Mouse (Mus musculus) heart, adult 2 months (tissue): ENCODE measurements around the gene Tmem207.
"Not testable (repeated sequence)": the region's sequence is repeated elsewhere in the genome, so short reads cannot be mapped to it uniquely, and the experiment has no call there.

Experiments
- CTCF ChIP-seq: fragments of 200-600 bp; IDR thresholded peaks from 2 replicates; pipeline ENCODE4 v1.8.1; 2022; ENCODE audit warnings: antibody characterized with exemption, mild to moderate bottlenecking, moderate library complexity
- EP300 ChIP-seq: fragments of 200-500 bp; IDR thresholded peaks from 2 replicates; pipeline ENCODE4 v1.6.1; 2011; ENCODE audit warnings: low read depth, low read length, control low read depth; ENCODE audit not compliant: insufficient read depth
- POLR2A ChIP-seq: fragments of 200-500 bp; IDR thresholded peaks from 2 replicates; pipeline ENCODE4 v1.6.1; 2011; ENCODE audit warnings: mild to moderate bottlenecking, low read depth, low read length, control low read depth; ENCODE audit not compliant: insufficient read depth

DNA sequence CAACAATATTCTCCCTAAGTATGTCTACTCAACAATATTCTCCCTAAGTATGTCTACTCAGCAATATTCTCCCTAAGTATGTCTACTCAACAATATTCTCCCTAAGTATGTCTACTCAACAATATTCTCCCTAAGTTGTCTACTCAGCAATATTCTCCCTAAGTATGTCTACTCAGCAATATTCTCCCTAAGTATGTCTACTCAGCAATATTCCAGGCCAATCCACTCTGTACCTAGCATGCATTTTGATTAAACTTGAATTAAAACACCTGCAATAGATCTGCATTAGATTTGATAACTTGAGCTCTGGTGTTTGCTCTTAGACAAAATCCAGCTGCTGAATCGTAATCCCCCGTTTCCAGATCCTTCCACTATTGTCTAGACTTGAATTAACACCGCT is 26.9 kb downstream of the Tmem207 start:
- TF ChIP-seq POLR2A, CTCF, EP300: not testable (repeated sequence)
